Mouse (Mus musculus): Measurements from ENCODE around the gene Smyd3. TPM values are rescaled to one million over a fixed set of nuclear protein-coding genes. Genes with fewer than 3 reads are reported as not detected.

The Smyd3 gene
- total and polyA plus RNA-seq, 2 experiments, result 1.4 to 7.0 TPM

DNA sequence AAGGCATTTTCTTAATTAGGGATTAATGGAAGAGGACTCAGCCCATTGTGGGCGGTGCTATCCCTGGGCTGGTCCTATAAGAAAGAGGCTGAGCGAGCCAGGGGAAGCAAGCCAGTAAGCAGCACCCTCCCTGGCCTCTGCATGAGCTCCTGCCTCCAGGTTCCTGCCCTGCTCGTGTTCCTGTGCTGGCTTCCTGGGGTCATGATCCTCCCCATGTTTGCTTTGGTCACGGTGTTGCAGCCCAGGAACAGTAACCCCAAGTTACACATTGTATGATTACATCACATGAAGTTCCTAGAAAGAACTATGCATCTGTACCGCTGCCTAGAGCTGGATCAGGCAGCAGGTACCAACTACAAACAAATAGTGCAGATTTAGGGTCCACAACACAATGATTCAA, 536.2 kb downstream of the Smyd3 start:
- Histone ChIP-seq H3K4me1 (ENCODE audit: control insufficient read depth, insufficient read depth, low read length) (no peaks in the 10 kb centered on the region), H3K79me2 (ENCODE audit: control insufficient read depth, insufficient read depth, low read length) (no peaks in the 10 kb centered on the region), H3K4me3 (ENCODE audit: insufficient read depth, low read depth, low read length) (no peak overlapping the region), H3K27ac (replicated peaks; ENCODE audit: insufficient read depth, low read depth, low read length) (no peak overlapping the region), H3K36me3 (ENCODE audit: control insufficient read depth, insufficient read depth, low read length) (no peaks in the 10 kb centered on the region), H3K9ac (ENCODE audit: low read depth, low read length) (no peak overlapping the region), H3K27me3 (ENCODE audit: control insufficient read depth, insufficient read depth, low read length) (no peaks in the 10 kb centered on the region)
- TF ChIP-seq POLR2A (IDR thresholded peaks at IDR 0.05; ENCODE audit: extremely low read depth, insufficient read depth, low read length) (no peak), CTCF (IDR thresholded peaks at IDR 0.05; ENCODE audit: low read depth, low read length) (no peak)
- WGBS, result 38% methylated on average over 5 of the region's 5 CpGs
- peak; percentile 86 for DNase-seq (ENCODE audit: extremely low read depth, low read depth, low spot score)

GRCm38 (mm10) chr1:178980185-178980584, 537.7 kb downstream of the Smyd3 start:
- Histone ChIP-seq H3K9ac (ENCODE audit: low read depth, low read length) (no peak overlapping the region), H3K4me1 (ENCODE audit: control insufficient read depth, insufficient read depth, low read length) (no peaks in the 10 kb centered on the region), H3K79me2 (ENCODE audit: control insufficient read depth, insufficient read depth, low read length) (no peaks in the 10 kb centered on the region), H3K4me3 (ENCODE audit: insufficient read depth, low read depth, low read length) (no peak overlapping the region), H3K36me3 (ENCODE audit: control insufficient read depth, insufficient read depth, low read length) (no peaks in the 10 kb centered on the region), H3K27me3 (ENCODE audit: control insufficient read depth, insufficient read depth, low read length) (no peaks in the 10 kb centered on the region), H3K27ac (replicated peaks; ENCODE audit: insufficient read depth, low read depth, low read length) (no peak overlapping the region)
- no peak for TF ChIP-seq CTCF (IDR thresholded peaks at IDR 0.05; ENCODE audit: low read depth, low read length)
- TF ChIP-seq POLR2A (IDR thresholded peaks at IDR 0.05; ENCODE audit: extremely low read depth, insufficient read depth, low read length), result no peak
- DNase-seq (ENCODE audit: extremely low read depth, low read depth, low spot score), result no peak

DNA sequence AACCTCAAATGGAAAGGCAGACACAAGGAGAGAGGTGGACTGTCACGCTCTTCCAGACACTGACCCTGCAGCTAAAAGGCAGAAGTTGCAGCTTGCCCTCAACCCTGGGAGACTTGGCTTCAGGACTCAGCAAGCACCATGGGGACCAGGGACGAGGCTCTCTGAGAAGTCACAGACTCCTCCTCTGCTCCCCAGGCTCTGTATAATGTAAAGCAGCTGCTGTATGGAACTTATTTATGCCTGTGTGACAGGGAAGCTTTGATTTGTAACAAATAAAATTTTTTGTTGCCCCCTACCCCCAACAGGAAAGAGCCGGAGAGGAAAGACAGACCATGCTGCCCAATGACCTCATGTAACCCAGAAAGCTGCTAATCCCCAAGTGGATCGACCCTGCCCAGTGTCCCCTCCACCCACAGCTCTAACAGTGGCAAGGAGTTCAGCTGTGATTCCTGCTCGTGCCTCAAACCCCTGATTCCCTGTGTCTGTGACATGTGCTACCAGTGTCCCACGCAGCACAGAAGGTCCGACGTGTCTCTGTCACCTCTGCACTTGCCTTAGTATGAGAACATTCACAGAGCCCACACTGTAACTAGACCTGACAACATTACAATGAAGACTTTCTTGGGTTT, 539.1 kb downstream of the Smyd3 start:
- H3K79me2 ChIP-seq (ENCODE audit: control insufficient read depth, insufficient read depth, low read length), result no peaks in the 10 kb centered on the region
- no peak overlapping the region for H3K9ac ChIP-seq (ENCODE audit: low read depth, low read length)
- no peak overlapping the region for H3K4me3 ChIP-seq (ENCODE audit: insufficient read depth, low read depth, low read length)
- no peaks in the 10 kb centered on the region for H3K4me1 ChIP-seq (ENCODE audit: control insufficient read depth, insufficient read depth, low read length)
- no peak for TF ChIP-seq CTCF (IDR thresholded peaks at IDR 0.05; ENCODE audit: low read depth, low read length)
- TF ChIP-seq POLR2A (IDR thresholded peaks at IDR 0.05; ENCODE audit: extremely low read depth, insufficient read depth, low read length), result no peak
- H3K27ac ChIP-seq (replicated peaks; ENCODE audit: insufficient read depth, low read depth, low read length), result no peak overlapping the region
- no peaks in the 10 kb centered on the region for H3K27me3 ChIP-seq (ENCODE audit: control insufficient read depth, insufficient read depth, low read length)
- H3K36me3 ChIP-seq (ENCODE audit: control insufficient read depth, insufficient read depth, low read length), result no peaks in the 10 kb centered on the region
- WGBS, result 85% methylated on average over 8 of the region's 8 CpGs
- no peak for DNase-seq (ENCODE audit: extremely low read depth, low read depth, low spot score)

- no peak overlapping the region for H3K9ac ChIP-seq (ENCODE audit: low read depth, low read length)
- TF ChIP-seq POLR2A (IDR thresholded peaks at IDR 0.05; ENCODE audit: extremely low read depth, insufficient read depth, low read length) (no peak), CTCF (IDR thresholded peaks at IDR 0.05; ENCODE audit: low read depth, low read length) (no peak)
- no peak for DNase-seq (ENCODE audit: extremely low read depth, low read depth, low spot score)
- WGBS, result 92% methylated on average over 10 of the region's 10 CpGs
- H3K4me1 ChIP-seq (ENCODE audit: control insufficient read depth, insufficient read depth, low read length), result no peaks in the 10 kb centered on the region
- H3K4me3 ChIP-seq (ENCODE audit: insufficient read depth, low read depth, low read length), result no peak overlapping the region
- H3K36me3 ChIP-seq (ENCODE audit: control insufficient read depth, insufficient read depth, low read length), result no peaks in the 10 kb centered on the region
- H3K79me2 ChIP-seq (ENCODE audit: control insufficient read depth, insufficient read depth, low read length), result no peaks in the 10 kb centered on the region
- no peak overlapping the region for H3K27ac ChIP-seq (replicated peaks; ENCODE audit: insufficient read depth, low read depth, low read length)
- no peaks in the 10 kb centered on the region for H3K27me3 ChIP-seq (ENCODE audit: control insufficient read depth, insufficient read depth, low read length)
Observed at GRCm38 (mm10) chr1:178972055-178972454, 545.8 kb downstream of the Smyd3 start.

DNA sequence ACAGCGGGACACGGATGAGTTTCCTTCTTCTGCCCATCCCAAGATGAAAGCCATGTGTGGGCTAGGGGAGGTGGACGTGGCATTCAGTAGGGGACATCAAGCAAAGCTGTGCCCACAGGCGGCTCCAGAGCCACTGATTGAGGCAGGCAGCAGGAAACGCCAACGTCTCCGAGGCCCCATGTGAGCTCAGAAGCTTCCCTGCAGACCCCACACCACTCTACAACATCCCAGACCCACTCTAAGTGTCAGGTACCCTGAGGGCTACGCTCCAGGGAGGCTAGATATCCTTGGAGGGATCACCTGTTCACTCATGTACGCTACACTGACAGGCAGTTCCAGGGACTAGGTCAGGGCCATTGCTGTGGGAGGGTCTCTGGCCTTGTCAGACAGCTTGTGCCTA, 556.2 kb downstream of the Smyd3 start:
- Histone ChIP-seq H3K27me3 (ENCODE audit: control insufficient read depth, insufficient read depth, low read length) (no peaks in the 10 kb centered on the region), H3K4me3 (ENCODE audit: insufficient read depth, low read depth, low read length) (no peak overlapping the region), H3K9ac (ENCODE audit: low read depth, low read length) (no peak overlapping the region), H3K79me2 (ENCODE audit: control insufficient read depth, insufficient read depth, low read length) (no peaks in the 10 kb centered on the region), H3K4me1 (ENCODE audit: control insufficient read depth, insufficient read depth, low read length) (no peaks in the 10 kb centered on the region), H3K27ac (replicated peaks; ENCODE audit: insufficient read depth, low read depth, low read length) (no peak overlapping the region), H3K36me3 (ENCODE audit: control insufficient read depth, insufficient read depth, low read length) (no peaks in the 10 kb centered on the region)
- no peak for DNase-seq (ENCODE audit: extremely low read depth, low read depth, low spot score)
- TF ChIP-seq CTCF (IDR thresholded peaks at IDR 0.05; ENCODE audit: low read depth, low read length) (no peak), POLR2A (IDR thresholded peaks at IDR 0.05; ENCODE audit: extremely low read depth, insufficient read depth, low read length) (no peak)
- 91% methylated on average over 9 of the region's 9 CpGs for WGBS

DNA sequence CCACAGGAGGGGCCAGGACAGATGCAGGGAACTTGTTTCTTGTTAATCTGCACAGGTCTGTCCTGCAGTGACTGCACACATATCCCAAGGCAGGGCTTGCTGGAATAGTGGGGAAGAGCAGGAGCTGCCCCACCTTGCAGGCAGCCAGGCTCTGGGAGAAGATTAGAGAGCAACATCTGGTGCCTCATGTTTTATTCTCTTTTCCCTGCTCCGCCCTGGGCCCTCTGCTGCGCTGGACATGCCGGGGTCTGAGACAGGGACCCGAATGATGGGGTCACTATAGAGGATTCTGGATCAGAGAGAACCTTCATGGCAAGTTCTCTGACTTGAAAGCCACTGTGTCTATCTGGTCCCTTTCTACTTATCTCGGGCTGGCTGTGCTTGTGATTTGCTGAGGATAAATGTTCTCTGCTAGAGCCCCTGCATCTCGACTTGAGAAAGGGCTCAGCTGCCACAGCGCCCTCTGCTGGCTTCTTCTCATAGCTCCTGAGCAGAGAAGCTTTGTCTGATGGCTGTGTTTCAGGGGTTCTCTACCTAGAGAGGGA, 557.8 kb downstream of the Smyd3 start:
- 49% methylated on average over 7 of the region's 7 CpGs for WGBS
- Histone ChIP-seq H3K79me2 (ENCODE audit: control insufficient read depth, insufficient read depth, low read length) (no peaks in the 10 kb centered on the region), H3K4me1 (ENCODE audit: control insufficient read depth, insufficient read depth, low read length) (no peaks in the 10 kb centered on the region), H3K27ac (replicated peaks; ENCODE audit: insufficient read depth, low read depth, low read length) (no peak overlapping the region), H3K4me3 (ENCODE audit: insufficient read depth, low read depth, low read length) (no peak overlapping the region), H3K9ac (ENCODE audit: low read depth, low read length) (no peak overlapping the region), H3K27me3 (ENCODE audit: control insufficient read depth, insufficient read depth, low read length) (no peaks in the 10 kb centered on the region), H3K36me3 (ENCODE audit: control insufficient read depth, insufficient read depth, low read length) (no peaks in the 10 kb centered on the region)
- DNase-seq (ENCODE audit: extremely low read depth, low read depth, low spot score), result peak; percentile 27
- TF ChIP-seq POLR2A (IDR thresholded peaks at IDR 0.05; ENCODE audit: extremely low read depth, insufficient read depth, low read length) (no peak), CTCF (IDR thresholded peaks at IDR 0.05; ENCODE audit: low read depth, low read length) (peak; percentile 79)

All from liver, adult 2 months (tissue).